8 mouse cellular contexts compared by ENCODE assay signal in the genomic region with DNA sequence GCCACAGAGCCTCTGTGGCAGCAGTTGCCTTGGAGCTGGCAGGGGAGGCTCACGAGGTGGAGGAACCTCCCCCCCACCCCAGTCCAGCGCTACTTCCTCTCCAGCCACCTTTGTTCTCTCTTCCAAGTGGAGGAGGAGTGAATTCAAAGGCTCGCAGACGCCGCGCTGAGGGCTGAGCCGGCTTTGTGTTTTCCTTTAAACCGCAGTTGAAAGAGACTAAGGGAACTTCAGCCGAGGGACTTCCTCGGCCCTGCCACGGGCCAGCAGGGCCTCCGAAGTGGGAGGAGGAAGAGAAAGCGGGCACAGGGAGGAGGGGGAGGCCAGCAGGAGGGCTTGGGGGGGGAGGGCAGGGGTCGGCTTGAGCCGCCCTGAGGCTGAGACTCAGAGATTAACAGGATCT. TPM values are rescaled to one million over a fixed set of nuclear protein-coding genes. Genes with fewer than 3 reads are reported as not detected.
DNase-seq lines count a peak whose midpoint lies in the region; ATAC-seq and TF ChIP-seq lines count a peak whose summit lies in the region.

No protein-coding gene starts in this region.

- H3K27ac ChIP-seq in forebrain, embryonic 14.5 days (ENCODE audit: low read depth, low read length): peak overlapping the region; percentile 83
- H3K27ac ChIP-seq in limb, embryonic 10.5 days: peak overlapping the region; percentile 86
- no peak overlapping the region for H3K27ac ChIP-seq in left cerebral cortex, adult 2 months

- under 1% methylated on average over 15 of the region's 15 CpGs for WGBS in forebrain, embryonic 14.5 days
- under 1% methylated on average over 15 of the region's 15 CpGs for WGBS in limb, embryonic 10.5 days

- H3K9ac ChIP-seq in forebrain, embryonic 14.5 days (ENCODE audit: low read length): peak overlapping the region; percentile 46

- H3K27me3 ChIP-seq in forebrain, embryonic 14.5 days (replicated peaks; ENCODE audit: control insufficient read depth, insufficient read depth, low read length): no peaks in the 10 kb centered on the region
- H3K27me3 ChIP-seq in limb, embryonic 10.5 days (ENCODE audit: low read depth, poor library complexity, severe bottlenecking): peaks cover 82% of the 10 kb centered on the region

- H3K4me2 ChIP-seq in forebrain, embryonic 14.5 days (ENCODE audit: low read length): peak overlapping the region; percentile 23; the same call in 1 of the 2 replicates

- ATAC-seq in forebrain, embryonic 14.5 days: peak; percentile 55

- no peaks in the 10 kb centered on the region for H3K9me3 ChIP-seq in forebrain, embryonic 14.5 days (replicated peaks; ENCODE audit: control insufficient read depth, low read length)
- no peaks in the 10 kb centered on the region for H3K9me3 ChIP-seq in limb, embryonic 10.5 days (replicated peaks)

- H3K36me3 ChIP-seq in forebrain, embryonic 14.5 days (ENCODE audit: control insufficient read depth, insufficient read depth, low read length): no peaks in the 10 kb centered on the region
- H3K36me3 ChIP-seq in limb, embryonic 10.5 days: no peaks in the 10 kb centered on the region

- no peak overlapping the region for H3K4me3 ChIP-seq in forebrain, embryonic 14.5 days (ENCODE audit: low read depth, low read length)
- peak overlapping the region; percentile 32 for H3K4me3 ChIP-seq in limb, embryonic 10.5 days
- H3K4me3 ChIP-seq in left cerebral cortex, adult 2 months: no peak overlapping the region

- no peak; the same call in 1 of the 2 replicates for TF ChIP-seq CTCF in left cerebral cortex, adult 2 months (IDR thresholded peaks at IDR 0.05)

- DNase-seq in layer of hippocampus, adult 11-12 months (ENCODE audit: low spot score): peak; percentile 19
- no peak for DNase-seq in layer of hippocampus, adult 9-11 months
- peak; percentile 86 for DNase-seq in forebrain, embryonic 14.5 days (ENCODE audit: low spot score)
- DNase-seq in limb, embryonic 10.5 days (ENCODE audit: low spot score): peak; percentile 61
- DNase-seq in ovary, postnatal 14 days (ENCODE audit: low spot score): peak; percentile 20
- DNase-seq in testis, postnatal 14 days (ENCODE audit: low spot score): no peak
- no peak for DNase-seq in left cerebral cortex, adult 2 months (ENCODE audit: extremely low spot score in 1 of 2, low spot score in 2 of 2)
- DNase-seq in layer of hippocampus, postnatal 36 days: no peak

- H3K4me1 ChIP-seq in forebrain, embryonic 14.5 days (ENCODE audit: control insufficient read depth, insufficient read depth, low read length): peaks cover 34% of the 10 kb centered on the region
- peaks cover 47% of the 10 kb centered on the region for H3K4me1 ChIP-seq in limb, embryonic 10.5 days

- intact Hi-C loops in left cerebral cortex, adult 2 months (cut with DNase I): no loop called here

RNA-seq across cellular contexts. Expression of a gene that starts 43.0 kb away (rescaled TPM):
- not detected in 2 replicates for polyA plus RNA-seq in forebrain, embryonic 14.5 days (2014; fragmentation: Nextera tagmentation; extraction: Ambion mirVana)
- polyA plus RNA-seq in limb, embryonic 10.5 days (2016; fragmentation: Nextera tagmentation; extraction: Ambion mirVana): not detected in 2 replicates
- not detected for total RNA-seq in left cerebral cortex, adult 2 months (2021)
- total RNA-seq in layer of hippocampus, postnatal 36 days (2021): not detected

Comparison
In these comparisons a context has a peak if more than half of its experiments do, and no peak if none do; other contexts are left out.
1. DNase-seq: peak in layer of hippocampus, adult 11-12 months (single experiment), forebrain, embryonic 14.5 days (single experiment), limb, embryonic 10.5 days (single experiment) and ovary, postnatal 14 days (single experiment); none in layer of hippocampus, adult 9-11 months (single experiment), testis, postnatal 14 days (single experiment), left cerebral cortex, adult 2 months (0 of 2) and layer of hippocampus, postnatal 36 days (0 of 2).